ENCODE assay signal across 10 mouse cellular contexts in the genomic region with DNA sequence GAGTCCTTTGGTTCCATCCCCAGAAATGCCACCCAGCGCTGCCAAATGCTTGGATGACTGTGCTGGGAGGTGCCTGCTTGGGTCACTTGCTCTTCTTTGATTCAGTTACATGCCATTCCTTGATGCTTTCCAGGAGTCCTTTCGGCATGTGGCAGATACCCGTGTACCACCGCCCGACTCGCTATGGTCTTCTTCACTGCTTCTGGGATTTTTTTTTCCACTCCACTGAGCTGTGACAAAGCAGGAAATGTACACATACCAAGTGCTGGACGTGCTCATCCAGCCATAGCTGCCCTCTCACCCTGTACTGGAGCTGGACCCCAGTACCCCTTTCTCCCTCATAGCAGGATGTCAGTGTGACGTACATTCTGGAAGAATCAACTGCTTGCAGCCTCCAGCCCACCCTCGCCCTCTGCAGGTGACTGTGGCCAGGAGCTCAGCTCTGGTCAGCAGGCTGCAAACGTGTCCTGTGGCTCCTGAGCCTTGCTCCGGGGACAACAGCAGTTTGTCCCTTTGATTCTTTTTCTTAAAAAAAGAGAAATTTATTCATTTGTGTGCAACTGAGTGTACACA. TPM values are rescaled to one million over a fixed set of nuclear protein-coding genes. Genes with fewer than 3 reads are reported as not detected.
DNase-seq lines count a peak whose midpoint lies in the region; ATAC-seq and TF ChIP-seq lines count a peak whose summit lies in the region.
"Had no signal": no experiment of that assay in that cellular context is flagged by ENCODE, and none has a peak within 500 bp of the region (broad histone marks: within the 10 kb centered on the region; RNA-seq: fewer than 3 reads in every experiment).

No protein-coding gene starts in this region.

- H3K4me2 ChIP-seq in lung, postnatal 0 days (replicated peaks; ENCODE audit: low read depth, low read length): no peak overlapping the region
- H3K4me2 ChIP-seq in liver, postnatal 0 days (ENCODE audit: low read depth, low read length): no peak overlapping the region
- H3K4me2 ChIP-seq in forebrain, embryonic 12.5 days: no peak overlapping the region

- H3K9ac ChIP-seq in lung, postnatal 0 days (replicated peaks; ENCODE audit: low read depth): no peak overlapping the region
- no peak overlapping the region for H3K9ac ChIP-seq in liver, postnatal 0 days (replicated peaks)
- no peak overlapping the region for H3K9ac ChIP-seq in forebrain, embryonic 12.5 days

- DNase-seq in embryo, embryonic 10 days (ENCODE audit: low spot score): peak; percentile 47
- DNase-seq in embryo, embryonic 9.5 days (ENCODE audit: extremely low spot score): no peak
- no peak for DNase-seq in lung, postnatal 0 days (ENCODE audit: low spot score)
- DNase-seq in lung, adult 18-20 months: no peak
- DNase-seq in cerebellum, postnatal 25 days: peak; percentile 71 to 80
- no peak for DNase-seq in liver, postnatal 0 days
- DNase-seq in frontal cortex, postnatal 14 days (ENCODE audit: low spot score in 2 of 2): no peak

- no peak overlapping the region for H3K27ac ChIP-seq in lung, postnatal 0 days (ENCODE audit: low read length)
- no peak overlapping the region for H3K27ac ChIP-seq in liver, postnatal 0 days (ENCODE audit: low read depth)
- no peak overlapping the region for H3K27ac ChIP-seq in forebrain, embryonic 12.5 days

- peak; percentile 68 for TF ChIP-seq CTCF in lung, postnatal 0 days (IDR thresholded peaks at IDR 0.05)
- peak; percentile 59 for TF ChIP-seq CTCF in liver, postnatal 0 days (IDR thresholded peaks at IDR 0.05; ENCODE audit: low read depth)

- 66% methylated on average over 11 of the region's 11 CpGs for WGBS in lung, postnatal 0 days
- WGBS in liver, postnatal 0 days (ENCODE audit: insufficient replicate concordance): 63% methylated on average over 11 of the region's 11 CpGs
- 56% methylated on average over 11 of the region's 11 CpGs for WGBS in forebrain, embryonic 12.5 days

- H3K4me3 ChIP-seq in lung, postnatal 0 days (ENCODE audit: low read depth, low read length): no peak overlapping the region
- no peak overlapping the region for H3K4me3 ChIP-seq in liver, postnatal 0 days (ENCODE audit: low read depth, low read length)
- H3K4me3 ChIP-seq in forebrain, embryonic 12.5 days (replicated peaks): no peak overlapping the region

- peaks cover 6% of the 10 kb centered on the region; the same call in 1 of the 2 replicates for H3K4me1 ChIP-seq in lung, postnatal 0 days (ENCODE audit: insufficient read depth, low read depth, low read length)
- H3K4me1 ChIP-seq in liver, postnatal 0 days (ENCODE audit: insufficient read depth): peaks cover 24% of the 10 kb centered on the region
- H3K4me1 ChIP-seq in forebrain, embryonic 12.5 days: peaks cover 13% of the 10 kb centered on the region

- H3K36me3 ChIP-seq in lung, postnatal 0 days (ENCODE audit: insufficient read depth, low read length): no peaks in the 10 kb centered on the region
- H3K36me3 ChIP-seq in liver, postnatal 0 days (replicated peaks; ENCODE audit: insufficient read depth, low read length): no peaks in the 10 kb centered on the region
- H3K36me3 ChIP-seq in forebrain, embryonic 12.5 days (replicated peaks): no peaks in the 10 kb centered on the region

- H3K27me3 ChIP-seq in lung, postnatal 0 days (replicated peaks; ENCODE audit: insufficient read depth, low read length): no peaks in the 10 kb centered on the region
- no peaks in the 10 kb centered on the region for H3K27me3 ChIP-seq in liver, postnatal 0 days (ENCODE audit: insufficient read depth, low read length)
- H3K27me3 ChIP-seq in forebrain, embryonic 12.5 days: peaks cover 5% of the 10 kb centered on the region; the same call in 1 of the 2 replicates

- ATAC-seq in lung, postnatal 0 days: no peak
- ATAC-seq in liver, postnatal 0 days: no peak
- ATAC-seq in forebrain, embryonic 12.5 days (ENCODE audit: low FRiP score): no peak

- H3K9me3 ChIP-seq in lung, postnatal 0 days (ENCODE audit: low read length): no peaks in the 10 kb centered on the region
- H3K9me3 ChIP-seq in liver, postnatal 0 days (ENCODE audit: low read length): no peaks in the 10 kb centered on the region
- no peaks in the 10 kb centered on the region for H3K9me3 ChIP-seq in forebrain, embryonic 12.5 days

- no peak for TF ChIP-seq EP300 in lung, postnatal 0 days (IDR thresholded peaks at IDR 0.05)
- no peak for TF ChIP-seq EP300 in liver, postnatal 0 days (IDR thresholded peaks at IDR 0.05; ENCODE audit: low read depth)

RNA-seq across cellular contexts. Expression of a gene that starts 8.9 kb away (rescaled TPM):
- 0.47 and 1.1 TPM in 2 replicates for polyA plus RNA-seq in lung, postnatal 0 days (2015; fragmentation: Nextera tagmentation; extraction: Ambion mirVana)
- polyA plus RNA-seq in liver, postnatal 0 days (2015; fragmentation: Nextera tagmentation; extraction: Ambion mirVana): not detected in 2 replicates
- polyA plus RNA-seq in forebrain, embryonic 12.5 days (2016; fragmentation: Nextera tagmentation; extraction: Ambion mirVana): not detected in 2 replicates
- polyA plus RNA-seq: heart, embryonic 14.5 days had no signal

RNA-seq across cellular contexts. Expression of a gene that starts 15.9 kb away (rescaled TPM):
- polyA plus RNA-seq in lung, postnatal 0 days (2015; fragmentation: Nextera tagmentation; extraction: Ambion mirVana): 1.9 and 2.1 TPM in 2 replicates
- 6.9 and 72.7 TPM in 2 replicates for polyA plus RNA-seq in liver, postnatal 0 days (2015; fragmentation: Nextera tagmentation; extraction: Ambion mirVana)
- polyA plus RNA-seq in forebrain, embryonic 12.5 days (2016; fragmentation: Nextera tagmentation; extraction: Ambion mirVana): 1.3 TPM in 1 of 2 replicates, not detected in the other

RNA-seq across cellular contexts. Expression of a gene that starts 34.9 kb away (rescaled TPM):
- 90.8 and 92.3 TPM in 2 replicates for polyA plus RNA-seq in lung, postnatal 0 days (2015; fragmentation: Nextera tagmentation; extraction: Ambion mirVana)
- polyA plus RNA-seq in liver, postnatal 0 days (2015; fragmentation: Nextera tagmentation; extraction: Ambion mirVana): 31.5 and 33.6 TPM in 2 replicates
- polyA plus RNA-seq in forebrain, embryonic 12.5 days (2016; fragmentation: Nextera tagmentation; extraction: Ambion mirVana): 5.4 and 6.3 TPM in 2 replicates

RNA-seq across cellular contexts. Expression of a gene that starts 37.9 kb away (rescaled TPM):
- polyA plus RNA-seq in lung, postnatal 0 days (2015; fragmentation: Nextera tagmentation; extraction: Ambion mirVana): 469 and 481 TPM in 2 replicates
- polyA plus RNA-seq in liver, postnatal 0 days (2015; fragmentation: Nextera tagmentation; extraction: Ambion mirVana): 311 and 324 TPM in 2 replicates
- polyA plus RNA-seq in forebrain, embryonic 12.5 days (2016; fragmentation: Nextera tagmentation; extraction: Ambion mirVana): 132 TPM in 2 replicates

RNA-seq across cellular contexts. Expression of a gene that starts 43.3 kb away (rescaled TPM):
- polyA plus RNA-seq in lung, postnatal 0 days (2015; fragmentation: Nextera tagmentation; extraction: Ambion mirVana): 0.80 TPM in 1 of 2 replicates, not detected in the other
- not detected in 2 replicates for polyA plus RNA-seq in liver, postnatal 0 days (2015; fragmentation: Nextera tagmentation; extraction: Ambion mirVana)
- 0.60 and 0.91 TPM in 2 replicates for polyA plus RNA-seq in forebrain, embryonic 12.5 days (2016; fragmentation: Nextera tagmentation; extraction: Ambion mirVana)
- polyA plus RNA-seq: heart, embryonic 14.5 days; stomach, embryonic 14.5 days had no signal

Comparison
In these comparisons a context has a peak if more than half of its experiments do, and no peak if none do; other contexts are left out.
1. DNase-seq: peak in embryo, embryonic 10 days (single experiment) and cerebellum, postnatal 25 days (2 of 2); none in embryo, embryonic 9.5 days (single experiment), lung, postnatal 0 days (single experiment), lung, adult 18-20 months (0 of 2), liver, postnatal 0 days (single experiment) and frontal cortex, postnatal 14 days (0 of 2).